Mouse (Mus musculus) natural killer cell, adult 2 months (primary cell): Measurements from ENCODE around the gene Wdr27.
"Not testable (repeated sequence)": the region's sequence is repeated elsewhere in the genome, so short reads cannot be mapped to it uniquely, and the experiment has no call there.

Experiments
- DNase-seq, 2 experiments: peaks; one replicate each; pipeline ENCODE4 v3.0.0; 2022; ENCODE audit warnings: low spot score in 2 of 2

The Wdr27 gene

DNA sequence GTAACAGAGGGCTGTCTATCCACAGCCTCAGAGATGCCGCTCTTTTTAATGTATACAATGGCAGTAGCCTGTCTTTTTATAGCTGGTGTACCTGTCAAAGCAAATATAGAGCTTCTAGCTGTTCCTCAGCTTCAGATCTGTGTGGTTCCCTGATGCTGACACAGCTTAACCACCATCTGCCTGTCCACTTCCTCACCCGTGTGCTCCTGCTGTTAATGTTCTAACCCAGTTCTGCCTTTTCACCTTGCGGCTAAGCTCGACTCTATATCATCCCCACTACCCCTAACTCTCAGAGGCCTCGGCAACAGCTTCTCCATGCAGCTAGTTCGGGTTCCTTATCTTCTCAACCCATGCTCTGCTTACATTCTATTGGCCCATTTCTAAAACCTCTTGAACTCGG is 12.3 kb downstream of the Wdr27 start:
- no peak for DNase-seq

DNA sequence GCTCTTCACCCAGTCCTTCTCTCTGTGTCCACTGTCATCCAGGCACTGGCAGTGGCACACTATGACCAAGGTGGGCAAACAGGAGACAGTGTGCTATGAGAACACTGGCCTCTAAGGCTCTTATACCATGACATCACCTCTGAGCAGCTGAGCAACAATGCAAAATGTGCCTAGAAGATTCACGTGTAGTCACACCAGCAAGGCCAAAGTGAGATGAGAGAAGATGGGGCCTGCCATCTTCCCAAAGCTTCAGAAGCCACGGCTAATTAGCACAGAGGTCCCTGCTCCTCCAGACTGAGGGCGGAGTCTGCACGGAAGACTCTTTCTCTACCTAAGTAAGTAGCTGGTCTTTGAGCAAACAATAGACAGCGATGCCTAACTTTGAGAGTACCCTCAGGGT is 14.3 kb downstream of the Wdr27 start:
- DNase-seq, result no peak

DNA sequence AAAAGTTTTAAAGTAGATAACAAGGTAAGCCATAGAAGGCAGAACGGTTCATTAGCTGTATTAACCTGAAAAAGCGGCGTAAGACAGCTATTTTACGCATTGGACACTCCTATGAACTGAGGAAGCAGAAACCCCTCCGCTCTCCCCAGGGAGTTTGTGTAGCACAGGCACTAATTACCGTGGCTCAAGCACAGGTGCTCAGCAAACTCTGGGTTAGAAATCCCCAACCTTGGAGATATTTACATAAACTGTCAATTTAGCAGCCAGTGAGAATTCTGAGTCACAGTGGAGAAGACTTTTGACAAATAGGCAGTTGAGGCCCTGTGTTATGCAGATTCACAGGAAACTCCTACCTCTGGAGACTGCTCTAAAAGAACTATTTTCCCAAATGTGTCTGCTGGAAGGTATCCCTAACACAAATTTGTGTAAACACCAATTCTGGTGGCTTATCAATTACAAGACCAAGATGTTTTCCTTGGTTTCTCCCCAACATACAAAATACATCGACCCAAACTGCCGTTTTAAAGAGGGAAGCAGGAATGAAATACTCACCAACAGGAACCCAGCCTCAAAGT is 15.2 kb downstream of the Wdr27 start:
- DNase-seq, result no peak

DNA sequence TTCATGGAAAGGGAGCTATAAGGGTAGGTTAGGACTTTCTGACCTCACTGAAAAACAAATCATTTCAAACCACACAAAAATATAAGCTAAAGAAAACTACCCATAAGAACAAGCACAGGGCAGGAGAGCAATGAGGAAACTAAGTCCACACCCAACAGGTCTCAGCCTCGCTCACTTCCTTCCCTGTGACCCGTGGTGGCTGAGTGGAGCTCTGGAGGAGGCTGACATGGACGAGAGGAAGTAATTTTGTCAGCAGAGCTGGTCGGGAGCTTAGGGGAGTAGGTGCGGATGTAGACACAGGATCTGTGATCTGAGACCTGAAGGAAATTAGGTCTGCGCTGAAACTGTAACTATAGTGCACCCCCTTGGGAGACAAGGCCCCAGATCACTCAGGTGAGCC is 21.4 kb downstream of the Wdr27 start:
- DNase-seq, result no peak

DNA sequence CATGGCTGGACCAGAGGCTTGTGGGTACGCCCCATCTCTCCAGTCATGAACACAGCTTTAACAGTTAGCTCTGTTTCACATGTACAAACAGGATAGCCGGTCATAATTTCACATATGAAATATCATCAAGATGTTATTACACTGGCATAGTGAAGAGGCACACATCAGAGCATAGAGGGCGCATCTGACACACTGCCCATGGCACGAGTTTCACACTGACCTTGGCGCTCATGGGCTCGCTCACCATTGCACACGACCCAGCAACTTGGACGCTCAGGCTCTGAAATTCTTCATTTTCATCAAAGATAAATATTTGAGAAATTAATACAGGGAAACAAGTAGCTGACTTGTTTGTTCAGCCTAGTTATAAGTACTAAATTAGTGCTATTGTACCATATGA is 25.1 kb downstream of the Wdr27 start:
- DNase-seq, result no peak

DNA sequence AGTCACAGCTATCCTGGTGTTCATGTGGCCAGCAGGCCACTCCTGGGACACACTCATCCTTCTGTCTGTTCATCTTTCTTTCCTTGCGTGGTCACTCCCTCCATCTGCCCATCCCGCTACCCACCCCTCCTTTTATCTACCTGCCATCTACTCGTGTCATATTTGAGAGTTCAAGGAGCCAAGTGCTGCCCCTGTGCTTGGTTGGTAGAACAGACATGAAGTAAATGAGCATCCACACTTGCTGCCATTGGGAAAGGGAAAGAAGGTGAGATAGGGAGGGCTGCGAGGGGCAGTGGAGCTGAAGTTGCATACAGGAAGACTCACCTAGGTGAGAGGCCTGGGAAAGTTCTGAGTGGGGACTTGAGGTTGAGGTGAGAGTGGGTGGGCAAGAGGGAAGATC is 28.6 kb downstream of the Wdr27 start:
- no peak for DNase-seq

DNA sequence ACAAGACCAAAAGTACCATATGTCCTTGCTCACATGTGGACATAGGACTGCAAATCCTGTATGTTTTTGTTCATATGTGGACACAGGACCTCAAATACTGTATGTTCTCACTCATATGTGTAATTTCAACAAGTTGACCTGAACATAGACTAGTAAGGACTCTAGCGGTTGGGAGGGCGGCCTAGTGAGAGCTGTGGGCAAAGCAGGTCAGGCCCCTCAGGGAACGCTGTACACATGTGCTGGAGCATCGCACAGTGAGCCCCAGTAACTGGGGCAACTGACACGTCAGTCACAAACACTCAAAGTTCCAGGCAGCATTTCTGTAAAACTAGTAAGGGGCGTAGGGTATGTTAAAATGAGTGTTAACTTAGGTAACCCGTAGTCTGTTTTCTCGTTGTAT is 30.0 kb downstream of the Wdr27 start:
- no peak for DNase-seq

DNA sequence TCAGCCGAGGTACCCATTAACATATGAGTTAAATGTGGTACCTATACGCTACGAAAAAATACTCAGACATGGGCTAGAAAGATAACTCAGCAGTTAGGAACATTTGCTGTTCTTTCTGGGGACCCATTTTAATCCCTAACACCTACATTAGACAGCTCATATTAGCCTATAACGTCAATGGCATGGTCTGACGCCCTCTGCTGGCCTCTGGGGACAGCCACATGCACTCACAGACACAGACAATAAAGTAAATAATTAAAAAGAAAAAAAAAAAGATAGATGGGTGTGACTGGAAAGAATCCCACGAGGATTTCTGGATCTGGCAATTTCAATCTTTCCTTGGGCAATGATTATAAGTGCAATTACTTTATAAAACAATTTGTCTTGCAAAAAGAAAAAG is 30.5 kb downstream of the Wdr27 start:
- no peak for DNase-seq

DNA sequence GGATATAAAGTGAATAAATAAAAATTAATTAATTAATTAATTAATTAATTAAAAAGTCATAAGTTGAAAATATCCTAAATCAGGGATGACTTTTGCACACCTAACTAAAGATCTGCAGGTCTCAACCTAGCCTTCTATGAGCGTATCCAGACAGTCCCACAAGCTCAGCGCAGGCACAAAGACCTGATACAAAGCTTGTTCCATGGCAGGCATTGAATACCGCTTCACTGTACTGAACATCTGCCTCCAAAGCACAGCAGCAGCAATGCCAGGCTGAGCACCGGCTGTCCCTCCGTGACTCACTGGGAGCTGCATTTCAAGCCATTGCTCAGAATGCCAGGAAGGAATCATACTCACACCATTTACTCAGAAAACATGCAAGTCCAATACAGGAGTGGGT is 32.2 kb downstream of the Wdr27 start:
- DNase-seq, result no peak

DNA sequence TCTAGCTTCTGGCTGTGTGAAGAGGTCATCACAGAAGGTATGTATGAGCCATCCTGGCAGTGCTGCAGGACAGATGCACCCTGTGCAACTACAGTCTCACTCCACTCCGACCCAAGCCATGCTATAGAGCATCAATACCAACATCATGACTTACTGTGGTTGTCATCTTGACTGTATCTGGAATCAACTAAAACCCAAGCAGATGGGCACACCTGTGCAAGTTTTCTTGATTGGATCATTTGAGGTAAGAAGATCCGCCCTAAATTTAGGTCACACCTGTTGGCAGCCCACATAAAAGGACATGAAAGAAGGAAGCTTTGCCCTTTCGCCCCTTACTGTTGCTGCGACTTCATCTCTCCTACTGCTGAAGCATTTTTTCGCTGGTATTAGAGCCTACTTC is 33.6 kb downstream of the Wdr27 start:
- no peak for DNase-seq

DNA sequence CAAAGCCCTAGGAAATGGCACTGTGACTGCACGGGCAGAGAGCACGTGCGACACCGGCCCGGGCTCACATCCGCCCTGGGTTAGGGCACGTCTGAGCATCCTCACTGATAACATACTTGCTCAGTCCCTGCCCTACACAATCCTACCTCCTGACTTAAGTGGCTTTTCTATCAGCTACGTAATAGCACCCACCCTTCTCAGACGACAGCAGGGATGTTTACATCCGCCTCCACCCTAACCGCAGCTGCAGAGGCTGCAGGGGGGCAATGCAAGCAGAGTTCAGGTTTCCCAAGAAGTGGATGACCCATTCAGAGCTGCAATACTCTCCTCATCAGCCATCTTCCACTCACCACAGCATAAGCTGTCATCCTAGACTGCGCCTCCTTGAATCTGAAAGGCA is 35.8 kb downstream of the Wdr27 start:
- no peak for DNase-seq

DNA sequence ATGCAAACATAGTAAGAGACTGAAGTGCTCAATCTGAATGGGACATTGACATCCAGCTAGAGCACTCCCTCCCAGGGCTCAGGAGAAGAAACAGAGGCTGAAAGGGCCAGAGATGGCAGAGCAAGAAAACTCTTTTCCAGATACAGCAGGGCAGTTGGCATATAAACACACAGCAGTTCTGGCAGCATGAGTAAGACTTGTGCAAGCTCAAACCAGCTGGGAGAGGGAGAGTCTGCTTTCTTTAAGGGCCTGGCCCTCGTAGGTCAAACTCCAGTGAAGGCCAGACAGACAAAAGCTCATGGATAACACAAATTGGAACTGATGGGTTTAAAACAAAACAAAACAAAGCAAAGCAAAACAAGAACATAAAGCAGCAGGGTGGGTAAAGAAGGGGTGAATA is 36.3 kb downstream of the Wdr27 start:
- no peak for DNase-seq

DNA sequence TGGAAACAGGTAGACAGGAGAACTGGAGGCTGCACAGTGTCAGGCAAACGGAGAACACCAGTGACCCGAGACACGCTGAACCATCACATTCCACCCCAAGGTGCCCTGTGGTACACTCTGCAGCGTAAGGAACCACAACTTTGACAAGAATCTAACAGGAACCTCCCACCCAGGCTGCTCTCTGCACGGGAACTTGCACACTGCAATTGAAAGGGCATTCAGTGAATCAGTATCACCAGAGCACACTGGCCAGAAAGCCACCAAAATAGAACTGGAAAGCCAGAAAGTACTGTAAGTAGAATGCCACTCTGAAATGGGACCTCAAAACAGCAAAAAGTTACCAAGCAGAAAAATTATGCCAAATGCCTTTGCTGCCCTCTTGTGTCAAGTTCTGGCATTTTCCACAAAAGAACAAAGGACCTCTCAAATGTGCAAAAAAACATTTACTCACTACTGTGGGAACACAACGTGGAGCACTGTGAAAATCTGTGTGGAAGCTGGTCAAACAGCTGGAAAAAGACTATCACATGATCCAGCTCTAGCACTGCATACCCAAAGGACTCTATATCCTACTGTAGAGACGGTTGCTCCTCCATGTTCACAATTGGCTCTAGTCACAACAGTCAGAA is 38.2 kb downstream of the Wdr27 start:
- peak; percentile 30 to 51 for DNase-seq

DNA sequence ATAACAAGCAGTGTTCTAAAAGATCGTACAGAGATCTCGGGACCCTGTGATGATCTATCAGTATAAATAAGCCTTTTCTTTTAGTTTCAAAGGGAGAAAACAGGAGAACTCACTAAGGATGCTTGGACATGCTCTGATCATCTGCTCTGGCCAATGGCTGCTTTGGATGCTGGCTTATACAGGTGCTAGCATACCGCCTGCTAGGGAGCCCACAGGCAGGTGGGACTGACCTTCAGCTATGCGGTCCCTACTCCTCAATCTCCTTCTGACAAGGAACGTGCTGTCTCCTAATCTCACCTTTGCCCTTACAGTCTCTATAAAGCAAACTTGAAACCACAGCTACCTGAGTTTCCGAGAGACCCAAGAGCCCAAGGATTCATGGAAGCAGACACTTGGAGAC is 38.8 kb downstream of the Wdr27 start:
- DNase-seq, result no peak

DNA sequence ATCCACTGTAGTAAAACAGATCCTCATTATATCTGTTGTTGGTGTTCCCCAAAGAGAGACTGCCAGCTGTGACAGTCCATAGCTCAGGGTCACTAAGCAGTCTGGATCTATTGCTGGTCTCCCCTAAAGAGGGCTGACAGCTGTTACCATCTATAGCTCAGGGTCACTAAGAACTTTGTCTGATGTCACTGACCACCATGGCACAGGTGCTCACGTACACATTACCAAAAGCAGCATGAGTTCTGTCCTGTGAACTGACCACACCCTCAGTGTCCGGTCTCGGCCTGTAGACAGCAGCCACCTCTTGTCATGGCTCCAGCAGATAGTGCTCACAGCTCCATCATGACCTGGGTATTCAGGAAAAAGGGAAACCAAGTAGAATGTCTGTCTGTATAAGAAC is 39.7 kb downstream of the Wdr27 start:
- no peak for DNase-seq

DNA sequence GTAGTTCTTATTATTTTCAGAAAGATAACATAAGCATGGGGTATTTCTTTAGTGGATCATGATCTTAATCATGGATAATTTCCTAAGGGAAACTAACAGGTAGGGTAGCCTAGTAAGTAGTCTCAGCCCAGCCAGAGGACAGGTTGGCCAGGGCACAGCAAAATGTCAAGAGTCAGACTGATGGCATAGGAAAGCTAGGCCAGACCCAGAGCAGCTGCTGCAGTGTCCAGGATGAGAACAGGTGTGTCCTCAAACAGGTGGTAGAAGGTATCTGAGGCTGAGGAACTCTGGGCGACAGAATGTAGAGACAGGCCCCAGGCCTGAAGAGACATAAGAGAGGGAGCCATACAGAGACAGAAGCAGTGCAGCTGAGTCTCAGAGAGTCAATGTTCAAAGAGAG is 44.0 kb downstream of the Wdr27 start:
- no peak for DNase-seq

DNA sequence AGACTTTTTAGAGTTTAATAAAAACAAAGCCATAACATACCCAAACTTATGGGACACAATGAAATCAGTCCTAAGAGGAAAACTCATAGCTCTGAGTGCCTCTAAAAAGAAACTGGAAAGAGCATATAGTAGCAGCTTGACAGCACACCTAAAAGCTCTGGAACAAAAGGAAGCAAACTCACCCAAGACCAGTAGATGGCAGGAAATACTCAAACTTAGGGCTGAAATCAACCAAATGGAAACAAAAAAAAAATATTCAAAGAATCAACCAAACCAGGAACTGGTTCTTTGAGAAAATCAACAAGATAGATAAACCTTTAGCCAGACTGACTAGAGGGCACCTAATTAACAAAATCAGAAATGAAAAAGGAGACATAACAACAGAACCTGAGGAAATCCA is 47.9 kb downstream of the Wdr27 start:
- not testable (repeated sequence) for DNase-seq

DNA sequence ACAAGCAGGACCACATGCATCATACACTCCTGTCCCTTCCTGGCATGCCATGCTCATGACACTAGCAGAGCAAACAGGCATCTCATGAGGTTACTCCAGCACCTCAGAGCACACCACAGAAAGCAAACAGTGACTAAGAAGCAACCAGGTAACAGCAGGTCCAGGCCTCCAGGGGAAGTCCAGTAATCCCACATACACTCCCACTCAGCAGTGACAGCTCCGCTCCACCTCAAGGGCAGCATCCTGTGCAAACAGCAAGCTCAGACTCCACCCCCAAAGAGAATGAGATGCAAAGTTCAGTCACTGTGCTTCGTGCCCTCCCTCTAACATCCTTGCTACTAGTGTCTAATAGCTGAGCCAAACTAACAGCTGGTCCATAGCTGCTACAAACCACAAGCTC is 56.0 kb downstream of the Wdr27 start:
- no peak for DNase-seq

DNA sequence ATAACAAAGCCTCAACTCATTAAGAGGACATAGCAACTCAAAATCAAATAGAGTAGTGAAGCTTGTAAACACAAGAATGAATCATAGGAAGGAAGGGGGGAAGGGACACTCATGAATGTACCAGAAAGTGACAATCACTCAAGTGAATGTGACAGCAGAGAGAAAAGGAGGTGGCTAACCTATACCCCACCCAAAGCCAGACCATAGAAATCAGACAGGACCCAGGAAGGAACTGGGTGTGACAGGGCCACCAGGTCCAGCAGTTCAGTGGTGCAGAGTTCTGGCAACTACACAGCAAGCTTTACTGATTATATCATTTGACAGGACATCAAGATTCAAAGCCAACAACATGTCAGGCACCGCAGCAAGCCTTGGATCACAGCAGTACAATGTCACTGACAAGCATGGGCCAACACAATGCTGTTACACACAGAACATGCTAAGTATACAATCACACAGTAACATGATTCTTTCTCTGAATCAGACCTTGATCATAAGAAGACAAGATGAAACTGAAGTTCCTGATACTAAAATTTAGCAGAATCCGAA is 68.2 kb downstream of the Wdr27 start:
- DNase-seq, result peak in 1 of 2 experiments; percentile 3

DNA sequence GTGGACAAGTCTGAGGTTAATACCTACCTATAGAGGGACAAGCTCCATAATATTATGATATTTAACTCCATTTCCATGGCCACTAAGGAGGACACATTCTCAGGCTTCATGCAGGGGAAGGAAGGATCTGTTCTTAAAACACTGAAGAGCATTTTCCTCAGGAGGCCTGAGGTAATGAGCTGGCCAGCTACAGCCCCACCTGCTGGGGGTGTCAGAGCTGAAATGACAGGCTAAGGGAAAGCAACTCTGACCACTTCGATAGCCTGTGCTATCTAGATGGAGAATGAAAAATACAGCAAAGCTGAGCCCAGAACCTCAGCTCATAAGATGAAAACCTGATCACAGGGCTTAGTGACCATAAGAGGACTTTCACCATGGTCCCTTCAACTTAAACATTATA is 82.7 kb downstream of the Wdr27 start:
- DNase-seq, result no peak

DNA sequence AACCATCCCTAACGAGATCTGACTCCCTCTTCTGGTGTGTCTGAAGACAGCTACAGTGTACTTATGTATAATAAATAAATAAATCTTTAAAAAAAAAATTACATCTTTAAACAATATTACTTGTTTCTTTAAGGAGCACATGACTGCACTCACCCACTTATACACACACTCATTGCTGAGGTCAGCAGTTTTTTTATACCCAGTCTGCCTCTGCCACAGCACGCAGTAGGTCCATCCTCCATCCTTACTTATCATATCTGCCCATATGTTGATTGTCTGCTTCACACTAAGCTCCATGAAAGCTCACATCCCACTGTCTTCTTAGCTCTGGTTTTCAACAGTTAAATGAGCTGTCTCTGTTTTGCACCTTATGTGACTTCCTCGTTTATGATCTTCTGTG is 95.2 kb downstream of the Wdr27 start:
- no peak for DNase-seq

DNA sequence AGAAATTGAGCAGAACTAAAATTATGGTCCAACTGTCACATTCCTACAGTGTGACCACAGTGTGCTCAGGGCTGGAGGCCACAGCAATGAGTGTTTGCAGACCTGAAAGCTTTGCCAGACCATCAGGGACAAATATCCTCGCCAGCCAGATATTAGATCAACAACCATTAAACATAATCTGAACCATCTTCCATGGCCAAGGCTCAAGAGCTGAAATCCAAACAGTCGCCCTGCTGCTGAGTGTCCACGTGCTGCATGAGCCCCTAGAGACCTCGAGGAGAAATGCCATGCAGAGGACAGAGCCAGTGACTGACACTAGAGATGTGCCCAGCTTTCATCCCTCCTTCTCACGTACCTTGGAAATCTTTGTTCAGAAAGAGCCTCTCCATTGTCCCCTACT is 96.1 kb downstream of the Wdr27 start:
- DNase-seq, result no peak

DNA sequence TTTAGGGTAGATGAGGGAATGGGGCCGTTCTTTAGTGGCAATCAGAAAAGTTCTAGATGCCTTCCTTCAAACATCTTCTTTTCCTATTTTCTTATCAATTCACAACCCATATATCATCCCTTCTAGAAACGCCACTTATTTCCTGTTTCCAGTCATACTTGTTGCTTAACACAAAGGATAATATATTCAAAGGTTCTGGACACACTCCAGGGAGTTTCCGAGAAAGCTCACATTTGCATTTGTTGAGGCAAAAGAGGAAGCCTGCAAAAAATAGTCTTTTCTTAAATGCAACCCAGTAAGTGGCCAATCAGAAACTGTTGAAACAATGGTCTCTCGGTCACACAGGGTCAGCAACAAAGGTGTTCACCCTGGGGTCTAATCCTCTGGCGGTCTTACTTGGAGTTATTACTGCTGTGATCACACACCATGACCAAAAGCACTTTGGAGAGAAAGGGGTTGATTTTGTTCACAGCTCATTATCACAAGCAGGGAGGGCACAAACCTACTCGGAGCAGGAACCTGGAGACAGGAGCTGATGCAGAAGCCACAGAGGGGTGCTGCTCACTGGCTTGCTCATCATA is 116.2 kb downstream of the Wdr27 start:
- no peak for DNase-seq

DNA sequence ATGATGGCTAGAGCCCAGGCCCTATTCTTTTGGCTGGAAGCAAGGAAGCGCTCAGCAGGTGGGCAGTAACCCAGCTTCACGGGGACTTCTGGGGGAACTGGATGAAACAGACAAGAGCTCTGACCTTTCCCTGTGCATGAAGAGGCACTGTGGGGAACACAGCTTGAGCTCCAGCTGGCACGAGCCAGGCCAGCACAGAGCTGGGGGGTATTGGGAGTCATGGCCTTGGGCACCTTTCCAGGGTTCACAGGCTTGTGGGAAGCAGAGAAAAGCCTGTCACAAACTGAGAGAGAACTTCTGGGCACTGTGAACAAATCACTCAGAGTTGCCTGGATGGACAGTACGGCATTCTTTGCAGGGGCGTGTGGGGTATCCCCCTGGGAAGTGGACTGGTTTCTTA is 118.0 kb downstream of the Wdr27 start:
- no peak for DNase-seq
